Mouse (Mus musculus): Measurements from ENCODE around the gene Iqsec1.
A peak's percentile ranks its signal among the peaks of the same experiment; 100 is the strongest.

The Iqsec1 gene

DNA sequence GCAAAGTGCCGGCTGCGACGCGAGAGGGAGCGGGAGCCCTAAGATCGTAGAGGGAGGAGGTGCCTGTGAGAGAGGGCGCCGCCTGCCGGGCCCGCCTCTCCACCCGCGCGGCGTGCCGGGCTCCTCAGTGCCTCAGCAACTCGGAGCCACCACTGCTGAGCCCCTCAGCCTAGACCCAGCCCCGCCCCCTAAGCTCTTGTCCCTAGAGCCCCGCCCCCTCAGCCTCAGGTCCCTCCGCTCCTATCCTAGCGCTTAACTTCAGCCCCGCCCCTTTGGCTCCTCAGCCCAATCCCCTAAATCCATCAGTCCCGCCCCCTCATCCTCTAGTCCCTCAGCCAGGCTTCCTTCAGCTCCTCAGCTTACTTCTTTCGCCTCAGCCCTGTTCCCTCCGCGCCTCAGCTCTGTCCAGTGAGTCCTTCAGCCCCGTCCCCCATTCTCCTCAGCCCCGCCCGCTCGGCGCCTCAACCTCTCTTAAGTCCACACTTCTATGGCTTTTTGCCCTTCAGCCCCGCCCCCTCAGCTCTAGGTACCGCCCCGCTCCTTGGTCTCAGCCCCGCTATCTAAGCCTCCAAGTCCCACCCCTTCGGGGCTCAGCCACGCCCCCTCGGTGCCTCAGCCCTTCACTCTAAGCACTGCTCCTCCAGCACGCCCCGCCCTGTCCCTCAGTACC, at the start of gene Iqsec1:
Iqsec1 (minus strand) TSS at position 38 of the 670 bp plus-strand sequence.
- peak; percentile 98 for DNase-seq (ENCODE audit: extremely low spot score)

DNA sequence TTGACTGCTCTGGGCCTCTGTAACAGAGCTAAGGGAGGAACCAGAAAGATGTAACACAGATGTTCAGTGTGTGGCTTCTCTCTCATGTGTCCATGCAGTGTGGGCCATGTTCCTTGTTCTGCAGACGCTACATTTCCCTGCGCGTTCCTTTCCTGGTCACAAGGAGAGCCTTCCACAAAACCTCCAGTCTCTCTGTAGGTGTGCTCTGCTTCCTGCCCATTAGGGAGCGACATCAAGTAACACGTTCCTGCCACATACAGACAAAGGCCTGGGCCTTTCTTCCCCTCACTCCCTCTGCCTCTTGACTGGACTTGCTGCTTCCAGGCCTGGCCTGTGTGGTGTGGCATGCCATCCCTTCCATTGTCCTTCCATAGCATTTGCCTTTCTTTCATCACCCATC, 39.8 kb upstream of the Iqsec1 start:
- no peak for DNase-seq (ENCODE audit: extremely low spot score)

- DNase-seq (ENCODE audit: extremely low spot score) = no peak
Observed at GRCm38 (mm10) chr6:91020810-91021209, 32.3 kb upstream of the Iqsec1 start.

DNA sequence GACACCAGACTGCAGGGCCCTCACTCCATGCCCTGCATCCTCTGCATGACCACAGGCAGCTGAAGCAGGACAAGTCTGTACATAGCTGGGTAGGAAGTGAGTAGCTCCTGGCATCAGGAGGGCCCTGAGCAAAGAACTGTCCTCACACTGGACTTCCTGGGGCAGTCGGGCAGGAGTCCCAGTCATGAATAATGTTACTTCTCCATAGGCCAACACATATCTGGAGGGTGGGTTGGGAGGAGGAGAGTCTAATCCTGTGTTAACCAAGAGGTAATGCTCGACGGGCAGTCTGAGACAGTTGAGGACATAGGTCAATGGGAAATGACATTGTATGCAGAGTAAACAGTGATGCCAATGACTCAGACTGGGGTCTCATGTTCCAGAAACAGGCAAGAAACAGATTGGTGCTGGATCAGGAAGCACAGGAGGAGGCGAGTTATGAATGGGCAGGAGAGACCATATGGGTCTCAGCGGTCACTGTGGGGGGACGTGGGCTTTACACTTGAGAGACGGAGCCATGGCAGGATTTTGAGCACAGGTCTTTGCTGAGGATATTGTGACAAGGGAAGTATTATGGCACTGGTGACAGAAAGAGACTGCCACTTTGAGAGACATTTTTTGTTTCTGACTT, 28.2 kb upstream of the Iqsec1 start:
- DNase-seq (ENCODE audit: extremely low spot score) = no peak

DNA sequence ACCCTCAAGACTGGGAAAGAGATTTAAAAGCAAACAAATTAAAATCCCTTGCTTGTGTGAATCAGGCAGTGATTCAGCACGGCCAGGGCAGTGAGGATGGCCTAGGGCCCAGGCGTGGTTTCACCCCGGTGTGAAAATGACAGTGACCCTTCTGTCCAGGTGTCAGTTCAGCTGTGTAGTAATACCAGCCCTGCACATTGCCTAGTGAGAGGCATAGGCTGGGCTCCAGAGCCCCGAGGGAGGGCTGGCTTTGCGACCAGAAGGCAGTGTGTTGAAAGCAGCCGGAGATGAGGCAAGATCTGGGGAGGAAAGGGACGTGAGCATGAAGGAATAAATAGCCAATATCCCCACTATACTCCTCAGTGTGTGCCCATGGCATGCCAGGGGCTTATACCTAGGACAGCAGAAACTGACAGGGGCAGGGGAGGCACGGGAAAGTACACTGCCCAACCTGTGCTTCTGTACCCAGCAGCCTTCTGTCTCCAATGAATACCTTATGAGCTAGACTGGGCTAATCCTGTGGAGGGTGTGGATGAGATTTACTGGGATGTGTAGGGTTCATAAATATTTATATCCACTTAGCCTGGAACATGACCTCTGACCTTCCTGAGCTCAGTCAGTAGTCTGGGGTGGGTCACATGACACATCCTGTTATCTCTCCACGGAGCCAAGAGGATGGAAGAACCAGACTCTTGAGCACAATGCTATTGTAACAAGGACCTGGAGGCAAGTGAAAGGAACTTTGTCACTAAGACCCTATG, 25.9 kb upstream of the Iqsec1 start:
- no peak for DNase-seq (ENCODE audit: extremely low spot score)

DNA sequence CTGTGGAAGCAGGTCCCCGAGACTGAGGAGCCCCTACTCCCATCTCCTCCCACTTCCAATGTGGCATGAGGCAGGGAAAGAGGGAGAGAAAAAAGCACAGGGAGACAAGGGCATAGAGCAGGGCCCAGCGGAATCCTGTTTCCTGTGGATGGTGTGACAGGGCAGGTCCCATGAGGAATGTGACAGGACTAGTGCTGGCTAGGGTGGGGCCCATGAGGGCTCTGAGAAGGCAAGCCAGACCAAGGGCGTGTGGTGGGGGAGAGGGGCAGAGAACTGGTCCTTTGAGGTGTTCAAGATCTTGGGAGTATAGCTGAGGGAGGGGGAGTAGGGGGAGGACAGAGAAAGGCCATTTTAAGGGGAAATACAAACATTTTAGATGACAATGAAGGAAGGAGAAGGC, 24.0 kb upstream of the Iqsec1 start:
- DNase-seq (ENCODE audit: extremely low spot score) = no peak

DNA sequence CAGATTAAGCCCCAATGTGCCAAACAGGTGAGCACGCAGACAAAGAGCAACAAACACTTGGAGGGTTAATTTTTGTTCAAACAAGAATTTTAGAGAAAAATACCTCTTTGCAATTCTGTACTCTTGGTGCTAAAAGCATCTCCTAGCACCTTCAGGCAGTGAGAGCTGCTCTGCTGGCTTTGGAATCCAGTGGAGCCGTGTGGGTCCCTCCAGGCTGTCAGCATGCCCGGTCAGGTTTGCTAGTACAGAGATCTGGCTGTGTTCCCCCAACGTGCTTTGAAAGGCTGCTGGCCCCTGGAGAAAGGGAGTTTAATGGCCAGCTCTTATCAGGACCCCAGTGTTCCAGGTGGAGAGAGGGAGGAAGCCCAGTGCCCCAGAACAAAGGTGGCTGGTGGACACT, 23.1 kb upstream of the Iqsec1 start:
- no peak for DNase-seq (ENCODE audit: extremely low spot score)

DNA sequence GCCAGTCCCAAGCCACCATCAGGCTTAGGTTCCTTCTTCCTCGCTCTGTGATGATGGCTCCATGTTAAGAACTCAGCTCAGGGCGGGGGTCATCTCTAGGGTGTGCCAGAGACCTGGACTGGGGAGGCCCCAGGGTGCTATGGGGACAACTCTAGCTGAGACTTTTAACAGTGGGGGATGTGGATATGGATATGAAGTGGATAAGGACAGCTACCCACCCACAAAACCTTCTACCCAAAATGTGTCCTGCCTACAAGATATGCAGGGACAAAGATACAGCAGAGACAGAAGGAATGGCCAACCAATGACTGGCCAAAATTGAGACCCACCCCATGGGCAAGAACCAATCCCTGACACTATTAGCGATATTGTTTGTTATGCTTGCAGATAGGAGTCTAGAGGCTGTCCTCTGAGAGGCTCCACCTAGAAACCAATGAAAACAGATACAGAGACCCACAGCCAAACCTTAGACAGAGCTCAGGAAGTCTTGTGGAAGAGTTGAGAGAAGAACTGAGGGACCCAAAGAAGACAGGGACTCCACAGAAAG, 19.9 kb upstream of the Iqsec1 start:
- no peak for DNase-seq (ENCODE audit: extremely low spot score)

DNA sequence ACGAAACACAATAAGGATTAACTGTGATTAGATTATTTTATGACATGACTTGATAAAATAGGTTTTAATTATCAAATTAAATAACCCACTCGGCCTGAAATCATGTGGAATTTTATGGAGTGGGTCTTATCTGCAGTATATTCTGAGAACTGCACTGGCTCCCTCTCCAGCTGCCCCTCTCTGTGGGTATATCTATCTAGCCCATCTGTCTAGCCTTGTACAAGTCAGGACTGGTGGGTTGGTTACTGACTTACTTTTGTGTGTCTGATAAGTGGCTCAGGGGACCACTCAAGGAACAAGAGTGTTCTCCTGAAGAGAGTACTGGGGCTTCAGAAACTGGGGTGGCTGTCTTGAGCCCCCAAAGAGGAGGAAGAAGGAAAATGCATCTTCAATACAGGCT, 18.7 kb upstream of the Iqsec1 start:
- DNase-seq (ENCODE audit: extremely low spot score) = no peak

GRCm38 (mm10) chr6:91004157-91004556, 15.7 kb upstream of the Iqsec1 start:
- DNase-seq (ENCODE audit: extremely low spot score) = no peak

- no peak for DNase-seq (ENCODE audit: extremely low spot score)
Observed at GRCm38 (mm10) chr6:91003310-91003995, 15.0 kb upstream of the Iqsec1 start.

DNA sequence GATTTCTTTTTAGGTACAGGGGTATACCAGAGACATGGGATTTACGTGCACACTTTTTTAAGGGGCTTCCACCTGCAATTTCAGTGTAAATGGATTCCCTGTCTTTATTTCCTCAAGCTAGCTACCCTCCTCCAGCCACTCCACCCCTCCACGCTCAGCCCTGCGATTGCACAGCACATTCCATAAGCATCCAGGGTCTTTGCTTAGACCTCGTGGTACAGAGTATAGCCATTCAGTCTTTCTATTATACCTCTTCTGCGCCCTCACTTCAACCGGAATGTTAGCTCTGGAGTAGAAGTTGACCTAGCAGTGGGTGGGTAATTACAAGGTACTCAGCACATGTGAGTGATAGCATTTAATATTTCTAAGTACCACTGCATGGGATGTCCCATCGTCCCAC, 13.1 kb upstream of the Iqsec1 start:
- DNase-seq (ENCODE audit: extremely low spot score) = no peak

DNA sequence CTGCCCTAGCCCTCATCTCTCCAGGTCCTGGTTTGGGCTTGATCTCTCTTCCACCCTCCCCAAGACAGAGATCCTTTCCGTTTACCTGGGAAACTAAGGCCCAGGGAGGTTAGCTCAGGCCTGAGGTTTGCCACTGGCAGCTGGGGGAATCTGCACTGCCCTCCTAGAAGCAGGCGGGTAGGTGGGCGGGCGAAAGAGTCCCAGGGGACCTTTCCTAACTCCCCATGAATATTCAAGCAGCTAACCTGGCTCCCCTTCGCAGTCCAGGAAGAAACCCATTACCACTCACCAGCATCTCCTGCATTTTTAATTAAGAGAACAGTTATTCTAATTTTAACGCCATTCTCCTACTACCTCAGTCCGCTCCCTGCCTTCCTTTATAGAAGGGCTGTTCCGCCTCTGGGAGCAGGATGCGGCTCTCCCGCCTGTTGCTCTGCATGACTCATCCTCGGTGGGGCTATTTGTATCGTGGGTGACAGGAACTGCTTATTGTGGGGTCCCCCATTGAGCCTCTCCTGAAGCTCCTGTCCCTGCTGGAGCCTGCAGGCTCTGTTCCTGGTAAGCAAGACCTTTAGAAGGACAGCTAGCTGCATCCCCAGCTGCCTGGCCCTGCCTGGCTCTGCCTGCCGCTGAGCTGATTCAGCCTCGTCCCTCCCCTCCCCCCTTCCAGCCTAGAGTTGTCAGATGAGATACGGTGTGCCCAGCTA, 12.5 kb upstream of the Iqsec1 start:
- peak; percentile 56 for DNase-seq (ENCODE audit: extremely low spot score)

DNA sequence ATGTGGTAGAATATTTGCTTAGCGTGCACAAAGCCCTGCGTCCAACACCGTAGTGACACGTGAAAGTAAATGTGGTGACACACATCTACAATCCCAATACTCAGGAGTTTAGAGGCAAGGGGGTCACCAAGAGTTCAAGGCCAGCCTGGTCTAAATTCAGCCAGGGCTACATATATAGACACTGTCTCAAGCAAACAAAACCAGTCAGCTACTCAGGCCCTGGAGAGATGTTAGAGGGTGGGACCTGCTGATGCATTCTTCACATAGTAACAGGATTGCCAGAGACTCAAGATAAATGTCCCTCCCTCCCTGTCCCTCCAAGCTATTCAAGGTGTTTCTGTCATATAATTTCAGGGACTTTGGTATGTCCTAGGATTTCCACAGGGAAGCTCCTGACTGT, 10.7 kb upstream of the Iqsec1 start:
- no peak for DNase-seq (ENCODE audit: extremely low spot score)

- no peak for DNase-seq (ENCODE audit: extremely low spot score)
Observed at GRCm38 (mm10) chr6:90997025-90997424, 8.5 kb upstream of the Iqsec1 start.

- no peak for DNase-seq (ENCODE audit: extremely low spot score)
Observed at GRCm38 (mm10) chr6:90996181-90996580, 7.7 kb upstream of the Iqsec1 start.

- no peak for DNase-seq (ENCODE audit: extremely low spot score)
Observed at GRCm38 (mm10) chr6:90988299-90988625, 223 bp downstream of the Iqsec1 start.

GRCm38 (mm10) chr6:90987561-90988298, 755 bp downstream of the Iqsec1 start:
- peak; percentile 64 for DNase-seq (ENCODE audit: extremely low spot score)

DNA sequence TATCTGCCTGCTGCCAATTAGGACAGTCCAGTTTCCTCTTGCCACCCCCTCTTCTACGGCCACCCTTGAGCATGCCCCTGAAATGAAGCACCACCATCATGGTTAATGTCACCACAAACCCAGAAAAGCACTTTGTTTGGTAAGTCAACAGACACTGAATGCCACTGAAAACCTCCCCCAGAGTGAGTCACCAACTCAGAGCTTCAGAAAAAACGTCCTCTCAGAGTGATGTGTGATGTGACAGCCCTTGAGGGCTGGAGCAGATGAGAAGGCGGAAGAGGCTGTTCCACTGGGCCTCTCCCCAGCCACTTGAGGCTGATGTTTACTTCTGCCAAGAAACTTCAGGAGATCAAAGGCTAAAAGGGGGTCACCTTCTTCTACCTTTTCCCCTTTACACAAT, 4.4 kb downstream of the Iqsec1 start:
- DNase-seq (ENCODE audit: extremely low spot score) = no peak

GRCm38 (mm10) chr6:90974279-90974678, 14.2 kb downstream of the Iqsec1 start:
- DNase-seq (ENCODE audit: extremely low spot score) = no peak

DNA sequence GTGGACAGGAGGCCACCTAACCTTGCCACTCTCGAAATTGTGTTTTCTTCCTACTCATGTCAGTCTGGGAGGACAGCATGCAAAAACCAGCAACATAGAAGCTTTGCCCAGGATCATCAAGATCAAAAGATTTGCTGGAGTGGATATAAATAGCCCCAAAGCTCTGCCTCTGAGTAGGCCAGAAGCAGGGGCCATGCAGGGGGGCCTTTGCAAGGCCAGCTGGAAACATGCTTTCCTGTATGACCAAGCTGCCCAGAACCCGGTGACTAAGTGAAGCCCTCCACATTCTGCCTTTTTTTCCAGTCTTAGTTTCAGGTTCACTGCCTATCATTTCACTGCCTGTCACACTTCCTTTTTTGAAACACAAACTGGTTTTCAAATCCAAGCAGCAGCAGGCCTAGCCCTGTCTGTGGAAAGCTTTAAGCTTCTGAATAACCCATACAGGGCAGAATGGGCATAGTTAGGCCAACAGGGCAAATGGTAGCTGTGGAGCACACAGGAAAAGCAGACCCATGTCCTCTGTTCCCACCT, 19.1 kb downstream of the Iqsec1 start:
- no peak for DNase-seq (ENCODE audit: extremely low spot score)
